Mouse (Mus musculus): Measurements from ENCODE around the gene Fcrl1.
"Not testable (repeated sequence)": the region's sequence is repeated elsewhere in the genome, so short reads cannot be mapped to it uniquely, and the experiment has no call there.

Fcrl1 gene

GRCm38 (mm10) chr3:87376195-87377165 is at the start of gene Fcrl1:
Gene Fcrl1, plus strand, starts transcription at chr3:87376387.
- peak; percentile 51 for DNase-seq (ENCODE audit: low read depth, low spot score)

GRCm38 (mm10) chr3:87337899-87338298 is 38.3 kb upstream of the Fcrl1 start:
- no peak for DNase-seq (ENCODE audit: low read depth, low spot score)

- not testable (repeated sequence) for DNase-seq (ENCODE audit: low read depth, low spot score)
Observed at GRCm38 (mm10) chr3:87350992-87351391, 25.2 kb upstream of the Fcrl1 start.

GRCm38 (mm10) chr3:87357581-87357980 is 18.6 kb upstream of the Fcrl1 start, which contains the start of gene Cd5l:
Gene Cd5l, plus strand, starts transcription at chr3:87357881.
- no peak for DNase-seq (ENCODE audit: low read depth, low spot score)

GRCm38 (mm10) chr3:87359215-87359614 is 17.0 kb upstream of the Fcrl1 start:
- DNase-seq (ENCODE audit: low read depth, low spot score) = no peak

GRCm38 (mm10) chr3:87360466-87360865 is 15.7 kb upstream of the Fcrl1 start:
- DNase-seq (ENCODE audit: low read depth, low spot score) = no peak

GRCm38 (mm10) chr3:87365691-87366090 is 10.5 kb upstream of the Fcrl1 start:
- no peak for DNase-seq (ENCODE audit: low read depth, low spot score)

GRCm38 (mm10) chr3:87367511-87367910 is 8.7 kb upstream of the Fcrl1 start:
- no peak for DNase-seq (ENCODE audit: low read depth, low spot score)

- DNase-seq (ENCODE audit: low read depth, low spot score) = no peak
Observed at GRCm38 (mm10) chr3:87369181-87369580, 7.0 kb upstream of the Fcrl1 start.

- peak; percentile 20 for DNase-seq (ENCODE audit: low read depth, low spot score)
Observed at GRCm38 (mm10) chr3:87377228-87377627, 1.0 kb downstream of the Fcrl1 start.

- DNase-seq (ENCODE audit: low read depth, low spot score) = peak; percentile 51
Observed at GRCm38 (mm10) chr3:87377719-87378118, 1.5 kb downstream of the Fcrl1 start.

- DNase-seq (ENCODE audit: low read depth, low spot score) = not testable (repeated sequence)
Observed at GRCm38 (mm10) chr3:87379641-87380315, 3.6 kb downstream of the Fcrl1 start.

GRCm38 (mm10) chr3:87381806-87382712 is 5.9 kb downstream of the Fcrl1 start:
- no peak for DNase-seq (ENCODE audit: low read depth, low spot score)

GRCm38 (mm10) chr3:87383308-87383707 is 7.1 kb downstream of the Fcrl1 start:
- DNase-seq (ENCODE audit: low read depth, low spot score) = no peak

- DNase-seq (ENCODE audit: low read depth, low spot score) = no peak
Observed at GRCm38 (mm10) chr3:87385105-87385504, 8.9 kb downstream of the Fcrl1 start.

- no peak for DNase-seq (ENCODE audit: low read depth, low spot score)
Observed at GRCm38 (mm10) chr3:87390935-87391334, 14.7 kb downstream of the Fcrl1 start.

- DNase-seq (ENCODE audit: low read depth, low spot score) = no peak
Observed at GRCm38 (mm10) chr3:87398809-87399208, 22.6 kb downstream of the Fcrl1 start.

GRCm38 (mm10) chr3:87399906-87400305 is 23.7 kb downstream of the Fcrl1 start:
- no peak for DNase-seq (ENCODE audit: low read depth, low spot score)

GRCm38 (mm10) chr3:87401321-87401720 is 25.1 kb downstream of the Fcrl1 start:
- DNase-seq (ENCODE audit: low read depth, low spot score) = no peak

- DNase-seq (ENCODE audit: low read depth, low spot score) = peak; percentile 91
Observed at GRCm38 (mm10) chr3:87408171-87408570, 32.0 kb downstream of the Fcrl1 start.

- peak; percentile 87 for DNase-seq (ENCODE audit: low read depth, low spot score)
Observed at GRCm38 (mm10) chr3:87409196-87409935, 33.2 kb downstream of the Fcrl1 start.

Data from R1 (cell line).